Mouse (Mus musculus) lung, adult 2 months (tissue): Measurements from ENCODE around the gene D7Ertd443e.

Source experiments
- CTCF ChIP-seq: fragments of 200-500 bp; IDR thresholded peaks from 2 replicates; pipeline ENCODE4 v1.5.1; 2011; ENCODE audit warnings: mild to moderate bottlenecking, low read length, control low read depth; ENCODE audit not compliant: insufficient read depth
- POLR2A ChIP-seq: fragments of 200-500 bp; IDR thresholded peaks from 2 replicates; pipeline ENCODE4 v1.6.1; 2011; ENCODE audit warnings: low read depth, mild to moderate bottlenecking, control low read depth, low read length, borderline replicate concordance; ENCODE audit errors: extremely low read depth

DNA sequence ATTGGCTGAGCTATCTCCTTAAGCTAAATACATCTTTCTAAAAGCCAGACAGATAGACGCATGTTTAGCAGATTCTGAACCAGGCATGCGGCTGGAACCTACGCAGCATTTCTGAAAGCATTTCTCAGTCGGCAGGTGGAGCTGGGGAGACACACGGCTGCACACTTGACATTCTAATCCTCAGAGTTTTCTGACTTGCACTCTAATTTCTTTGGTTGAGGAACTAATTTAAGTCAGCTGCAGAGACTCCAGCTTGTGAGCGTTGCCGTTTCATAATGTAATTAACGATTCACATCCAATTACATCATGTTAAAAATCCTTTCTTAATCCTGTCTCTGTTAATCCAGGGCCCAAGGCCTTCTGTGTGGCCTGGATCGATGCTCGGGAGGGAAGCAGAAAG lies 64.5 kb downstream of the D7Ertd443e start:
- TF ChIP-seq POLR2A (no peak), CTCF (no peak)
